Mouse (Mus musculus): ENCODE data around the gene Gsta2.
"Not testable (repeated sequence)": the region's sequence is repeated elsewhere in the genome, so short reads cannot be mapped to it uniquely, and the experiment has no call there.

Gene Gsta2

GRCm38 (mm10) chr9:78298232-78298631 is 57.4 kb downstream of the Gsta2 start:
- no peak for DNase-seq

- peak; percentile 20 to 25 for DNase-seq
Observed at GRCm38 (mm10) chr9:78296089-78296488, 59.5 kb downstream of the Gsta2 start.

GRCm38 (mm10) chr9:78294781-78295180 is 60.8 kb downstream of the Gsta2 start:
- not testable (repeated sequence) for DNase-seq

DNA sequence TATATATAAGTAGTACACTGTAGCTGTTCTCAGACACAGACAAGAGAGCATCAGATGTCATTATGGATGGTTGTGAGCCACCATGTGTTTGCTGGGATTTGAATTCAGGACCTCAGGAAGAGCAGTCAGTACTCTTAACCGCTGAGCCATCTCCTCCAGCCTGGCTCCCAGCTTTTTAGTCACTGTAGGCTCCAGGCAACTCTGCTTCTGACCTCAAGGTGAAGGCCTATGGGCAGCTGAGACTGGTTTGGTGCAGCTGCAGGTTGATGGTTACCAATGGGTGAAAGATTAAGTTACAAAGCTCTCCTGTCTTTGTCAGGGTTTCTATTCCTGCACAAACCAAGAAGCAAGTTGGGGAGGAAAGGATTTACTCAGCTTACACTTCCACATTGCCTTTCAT is 61.9 kb downstream of the Gsta2 start:
- DNase-seq: not testable (repeated sequence)

GRCm38 (mm10) chr9:78292462-78292861 is 63.1 kb downstream of the Gsta2 start:
- DNase-seq: not testable (repeated sequence)

GRCm38 (mm10) chr9:78289723-78290122 is 65.9 kb downstream of the Gsta2 start, which contains the start of gene Gm10639:
TSS of gene Gm10639 (plus strand) at chr9:78289923.
- DNase-seq: not testable (repeated sequence)

- DNase-seq: not testable (repeated sequence)
Observed at GRCm38 (mm10) chr9:78289063-78289462, 66.5 kb downstream of the Gsta2 start.

DNA sequence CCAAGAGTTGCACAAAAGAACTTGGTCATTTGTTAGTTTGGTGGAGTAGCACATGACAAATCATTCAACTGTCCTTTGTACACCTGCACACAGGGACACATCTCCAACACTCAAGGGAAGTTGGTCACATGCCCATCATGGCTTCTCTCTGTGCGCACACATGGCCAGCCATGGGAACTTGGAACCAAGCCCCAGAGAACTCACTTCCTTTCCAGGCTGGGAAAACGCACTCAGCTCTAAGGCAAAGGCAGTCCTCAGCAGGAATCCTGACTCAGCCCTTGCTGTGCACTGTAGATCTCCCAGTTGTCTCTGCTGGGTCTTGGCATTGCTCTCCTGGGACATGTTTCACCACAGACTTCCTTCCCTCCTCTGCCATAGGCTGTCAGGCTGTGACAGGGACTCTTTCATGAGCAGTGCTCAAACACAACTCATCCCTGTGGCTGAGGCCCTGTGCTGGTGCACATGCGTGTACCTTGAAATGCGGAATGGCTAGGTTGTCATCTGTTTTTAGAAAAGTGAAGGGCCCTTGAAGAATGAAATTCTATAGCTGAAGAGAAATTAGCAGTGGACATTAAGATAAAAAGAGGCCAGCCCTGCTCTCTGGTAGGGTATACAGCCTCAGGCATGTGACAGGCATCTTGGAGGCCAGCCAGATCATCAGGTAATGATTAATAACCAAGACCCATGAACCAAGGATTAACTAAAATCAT is 73.4 kb downstream of the Gsta2 start:
- not testable (repeated sequence) for DNase-seq
